ENCODE assay signal across 9 mouse cellular contexts in genomic region chr4:134975261-134975928, GRCm38 (mm10). TPM values are rescaled to one million over a fixed set of nuclear protein-coding genes. Genes with fewer than 3 reads are reported as not detected.
A peak's percentile ranks its signal among the peaks of the same experiment; 100 is the strongest.
DNase-seq lines count a peak whose midpoint lies in the region; ATAC-seq lines count a peak whose summit lies in the region.
"Had no signal": no experiment of that assay in that cellular context is flagged by ENCODE, and none has a peak within 500 bp of the region (broad histone marks: within the 10 kb centered on the region; RNA-seq: fewer than 3 reads in every experiment).

No protein-coding gene starts in this region.

- no peak for ATAC-seq in forebrain, embryonic 16.5 days
- ATAC-seq in intestine, embryonic 16.5 days, result peak; percentile 91
- peak; percentile 88 for ATAC-seq in stomach, embryonic 14.5 days (ENCODE audit: insufficient number of reproducible peaks, insufficient read depth, low FRiP score, low read depth)
- ATAC-seq in heart, embryonic 12.5 days (ENCODE audit: insufficient number of reproducible peaks, low FRiP score), result no peak
- ATAC-seq in erythroid progenitor cell, adult 5-6 weeks (replicated peaks; ENCODE audit: low FRiP score, poor library complexity, severe bottlenecking), result no peak
- ATAC-seq: Patski had no signal

- H3K27me3 ChIP-seq in forebrain, embryonic 10.5 days (ENCODE audit: poor library complexity, severe bottlenecking), result no peaks in the 10 kb centered on the region
- H3K27me3 ChIP-seq in forebrain, embryonic 16.5 days (replicated peaks; ENCODE audit: control insufficient read depth, insufficient read depth, low read length), result no peaks in the 10 kb centered on the region
- H3K27me3 ChIP-seq in intestine, embryonic 16.5 days (replicated peaks; ENCODE audit: control insufficient read depth, insufficient read depth, low read length), result no peaks in the 10 kb centered on the region
- H3K27me3 ChIP-seq in stomach, embryonic 14.5 days (ENCODE audit: control insufficient read depth, insufficient read depth, low read length), result no peaks in the 10 kb centered on the region
- peaks cover 24% of the 10 kb centered on the region for H3K27me3 ChIP-seq in heart, embryonic 12.5 days (replicated peaks)
- H3K27me3 ChIP-seq: Patski had no signal

- no peak overlapping the region for H3K9ac ChIP-seq in forebrain, embryonic 16.5 days (replicated peaks; ENCODE audit: low read depth, low read length)
- H3K9ac ChIP-seq in intestine, embryonic 16.5 days (ENCODE audit: low read depth, low read length), result no peak overlapping the region
- no peak overlapping the region for H3K9ac ChIP-seq in stomach, embryonic 14.5 days (replicated peaks; ENCODE audit: low read depth, low read length)
- no peak overlapping the region for H3K9ac ChIP-seq in heart, embryonic 12.5 days

- DNase-seq in forebrain, embryonic 10.5 days (ENCODE audit: extremely low spot score, low spot score), result peak; percentile 61
- DNase-seq in urinary bladder, postnatal 14 days (ENCODE audit: low spot score), result peak; percentile 36
- DNase-seq in urinary bladder, postnatal 10 days (ENCODE audit: low spot score), result no peak

- peak overlapping the region; percentile 28 for H3K4me3 ChIP-seq in forebrain, embryonic 10.5 days
- no peak overlapping the region for H3K4me3 ChIP-seq in forebrain, embryonic 16.5 days (replicated peaks; ENCODE audit: low read length)
- no peak overlapping the region; the same call in 1 of the 2 replicates for H3K4me3 ChIP-seq in intestine, embryonic 16.5 days (ENCODE audit: low read length)
- no peak overlapping the region for H3K4me3 ChIP-seq in stomach, embryonic 14.5 days (ENCODE audit: low read depth, low read length)
- no peak overlapping the region for H3K4me3 ChIP-seq in heart, embryonic 12.5 days

- WGBS in forebrain, embryonic 10.5 days, result 22% methylated on average over 14 of the region's 14 CpGs
- WGBS in forebrain, embryonic 16.5 days, result 14% methylated on average over 14 of the region's 14 CpGs
- 26% methylated on average over 14 of the region's 14 CpGs for WGBS in intestine, embryonic 16.5 days
- 35% methylated on average over 14 of the region's 14 CpGs for WGBS in stomach, embryonic 14.5 days
- 38% methylated on average over 14 of the region's 14 CpGs for WGBS in heart, embryonic 12.5 days

- H3K4me2 ChIP-seq in forebrain, embryonic 16.5 days (ENCODE audit: low read length), result no peak overlapping the region
- peak overlapping the region; percentile 36 for H3K4me2 ChIP-seq in intestine, embryonic 16.5 days (ENCODE audit: low read depth, low read length)
- H3K4me2 ChIP-seq in stomach, embryonic 14.5 days (replicated peaks; ENCODE audit: low read depth, low read length), result no peak overlapping the region
- H3K4me2 ChIP-seq in heart, embryonic 12.5 days, result no peak overlapping the region

- no peaks in the 10 kb centered on the region; the same call in 1 of the 2 replicates for H3K9me3 ChIP-seq in forebrain, embryonic 10.5 days
- H3K9me3 ChIP-seq in forebrain, embryonic 16.5 days (ENCODE audit: control insufficient read depth, low read length), result no peaks in the 10 kb centered on the region; the same call in 1 of the 2 replicates
- H3K9me3 ChIP-seq in intestine, embryonic 16.5 days (ENCODE audit: control insufficient read depth, low read length), result no peaks in the 10 kb centered on the region
- no peaks in the 10 kb centered on the region for H3K9me3 ChIP-seq in stomach, embryonic 14.5 days (ENCODE audit: control insufficient read depth, low read depth, low read length)
- H3K9me3 ChIP-seq in heart, embryonic 12.5 days (replicated peaks), result peaks cover 3% of the 10 kb centered on the region; the same call in 1 of the 2 replicates

- H3K4me1 ChIP-seq in forebrain, embryonic 10.5 days, result peaks cover 21% of the 10 kb centered on the region
- 0 out of 2 replicates have a peak, but pooled peaks cover 4% of the 10 kb centered on the region for H3K4me1 ChIP-seq in forebrain, embryonic 16.5 days (replicated peaks; ENCODE audit: control insufficient read depth, insufficient read depth, low read length)
- H3K4me1 ChIP-seq in intestine, embryonic 16.5 days (ENCODE audit: control insufficient read depth, insufficient read depth, low read length), result no peaks in the 10 kb centered on the region
- 0 out of 2 replicates have a peak, but pooled peaks cover 2% of the 10 kb centered on the region for H3K4me1 ChIP-seq in stomach, embryonic 14.5 days (ENCODE audit: control insufficient read depth, insufficient read depth, low read length)
- no peaks in the 10 kb centered on the region for H3K4me1 ChIP-seq in heart, embryonic 12.5 days (replicated peaks)

- H3K36me3 ChIP-seq in forebrain, embryonic 10.5 days (replicated peaks), result no peaks in the 10 kb centered on the region
- H3K36me3 ChIP-seq in forebrain, embryonic 16.5 days (ENCODE audit: control insufficient read depth, insufficient read depth), result no peaks in the 10 kb centered on the region
- H3K36me3 ChIP-seq in intestine, embryonic 16.5 days (ENCODE audit: control insufficient read depth, insufficient read depth, low read length), result no peaks in the 10 kb centered on the region
- no peaks in the 10 kb centered on the region for H3K36me3 ChIP-seq in stomach, embryonic 14.5 days (ENCODE audit: control insufficient read depth, insufficient read depth, low read length)
- H3K36me3 ChIP-seq in heart, embryonic 12.5 days, result no peaks in the 10 kb centered on the region

- peak overlapping the region; percentile 75 for H3K27ac ChIP-seq in forebrain, embryonic 10.5 days
- no peak overlapping the region for H3K27ac ChIP-seq in forebrain, embryonic 16.5 days (ENCODE audit: low read length)
- 0 out of 2 replicates have a peak overlapping the region, but pooled peaks have one; percentile 52 for H3K27ac ChIP-seq in intestine, embryonic 16.5 days (ENCODE audit: low read length)
- peak overlapping the region; percentile 87 for H3K27ac ChIP-seq in stomach, embryonic 14.5 days (ENCODE audit: low read length)
- H3K27ac ChIP-seq in heart, embryonic 12.5 days (ENCODE audit: poor library complexity, severe bottlenecking), result no peak overlapping the region

RNA-seq across cellular contexts. Expression of gene Syf2, which starts 44.7 kb away (rescaled TPM):
- 64.4 and 65.9 TPM in 2 replicates for polyA plus RNA-seq in forebrain, embryonic 10.5 days (2016; fragmentation: Nextera tagmentation; extraction: Ambion mirVana)
- 73.2 and 78.4 TPM in 2 replicates for polyA plus RNA-seq in forebrain, embryonic 16.5 days (2015; fragmentation: Nextera tagmentation; extraction: Ambion mirVana)
- 62.6 and 65.0 TPM in 2 replicates for polyA plus RNA-seq in intestine, embryonic 16.5 days (2015; fragmentation: Nextera tagmentation; extraction: Ambion mirVana)
- 67.7 and 71.7 TPM in 2 replicates for polyA plus RNA-seq in stomach, embryonic 14.5 days (2014; fragmentation: Nextera tagmentation; extraction: Ambion mirVana)
- polyA plus RNA-seq in heart, embryonic 12.5 days (2016; fragmentation: Nextera tagmentation; extraction: Ambion mirVana), result 55.7 and 61.9 TPM in 2 replicates
- total RNA-seq in erythroid progenitor cell, adult 5-6 weeks (2015; ENCODE audit: low replicate concordance), result 66.7 and 95.9 TPM in 2 replicates
- total RNA-seq in erythroid progenitor cell, adult 5-6 weeks (2017; ENCODE audit: low replicate concordance), result 180 and 263 TPM in 2 replicates

RNA-seq across cellular contexts. Expression of gene Rsrp1, which starts 52.0 kb away (rescaled TPM):
- 278 and 295 TPM in 2 replicates for polyA plus RNA-seq in forebrain, embryonic 10.5 days (2016; fragmentation: Nextera tagmentation; extraction: Ambion mirVana)
- 644 and 645 TPM in 2 replicates for polyA plus RNA-seq in forebrain, embryonic 16.5 days (2015; fragmentation: Nextera tagmentation; extraction: Ambion mirVana)
- 462 and 467 TPM in 2 replicates for polyA plus RNA-seq in intestine, embryonic 16.5 days (2015; fragmentation: Nextera tagmentation; extraction: Ambion mirVana)
- polyA plus RNA-seq in stomach, embryonic 14.5 days (2014; fragmentation: Nextera tagmentation; extraction: Ambion mirVana), result 506 and 565 TPM in 2 replicates
- 386 and 405 TPM in 2 replicates for polyA plus RNA-seq in heart, embryonic 12.5 days (2016; fragmentation: Nextera tagmentation; extraction: Ambion mirVana)
- 722 and 849 TPM in 2 replicates for total RNA-seq in erythroid progenitor cell, adult 5-6 weeks (2015; ENCODE audit: low replicate concordance)
- total RNA-seq in erythroid progenitor cell, adult 5-6 weeks (2017; ENCODE audit: low replicate concordance), result 222 and 384 TPM in 2 replicates

Comparison
In these comparisons a context has a peak if more than half of its experiments do, and no peak if none do; other contexts are left out.
1. H3K27ac ChIP-seq: peak in forebrain, embryonic 10.5 days (single experiment), intestine, embryonic 16.5 days (single experiment) and stomach, embryonic 14.5 days (single experiment); none in forebrain, embryonic 16.5 days (single experiment) and heart, embryonic 12.5 days (single experiment).
2. ATAC-seq: peak in intestine, embryonic 16.5 days (single experiment) and stomach, embryonic 14.5 days (single experiment); none in forebrain, embryonic 16.5 days (single experiment), heart, embryonic 12.5 days (single experiment) and erythroid progenitor cell, adult 5-6 weeks (single experiment).